Mouse (Mus musculus): ENCODE measurements around the gene Npnt. TPM values are rescaled to one million over a fixed set of nuclear protein-coding genes. Genes with fewer than 3 reads are reported as not detected.

Gene Npnt
- total RNA-seq, 1 experiment from 2014 or later: 0.12 TPM

DNA sequence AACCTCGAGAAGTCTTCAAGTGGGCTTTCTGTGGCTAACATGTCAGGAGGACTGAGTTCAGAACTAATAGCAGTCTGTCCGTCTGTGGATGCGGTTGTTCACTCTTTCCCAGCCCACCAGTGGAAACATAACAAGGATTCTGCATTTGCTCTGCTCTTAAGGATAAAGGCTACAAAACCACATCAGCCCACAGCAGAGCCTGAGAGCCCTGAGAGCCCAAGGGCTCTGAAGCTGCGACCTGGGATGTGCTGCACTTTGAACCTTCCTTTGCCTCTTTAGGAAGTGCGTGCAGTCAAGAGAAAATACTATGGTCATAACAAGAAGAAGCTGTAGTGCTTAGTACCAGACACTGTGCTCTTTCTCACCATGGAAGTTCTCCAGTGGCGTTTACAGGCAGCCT lies 7.3 kb downstream of the Npnt start:
- no peak for ATAC-seq (ENCODE audit: extremely low read depth, insufficient number of reproducible peaks, low FRiP score, poor library complexity, severe bottlenecking)

DNA sequence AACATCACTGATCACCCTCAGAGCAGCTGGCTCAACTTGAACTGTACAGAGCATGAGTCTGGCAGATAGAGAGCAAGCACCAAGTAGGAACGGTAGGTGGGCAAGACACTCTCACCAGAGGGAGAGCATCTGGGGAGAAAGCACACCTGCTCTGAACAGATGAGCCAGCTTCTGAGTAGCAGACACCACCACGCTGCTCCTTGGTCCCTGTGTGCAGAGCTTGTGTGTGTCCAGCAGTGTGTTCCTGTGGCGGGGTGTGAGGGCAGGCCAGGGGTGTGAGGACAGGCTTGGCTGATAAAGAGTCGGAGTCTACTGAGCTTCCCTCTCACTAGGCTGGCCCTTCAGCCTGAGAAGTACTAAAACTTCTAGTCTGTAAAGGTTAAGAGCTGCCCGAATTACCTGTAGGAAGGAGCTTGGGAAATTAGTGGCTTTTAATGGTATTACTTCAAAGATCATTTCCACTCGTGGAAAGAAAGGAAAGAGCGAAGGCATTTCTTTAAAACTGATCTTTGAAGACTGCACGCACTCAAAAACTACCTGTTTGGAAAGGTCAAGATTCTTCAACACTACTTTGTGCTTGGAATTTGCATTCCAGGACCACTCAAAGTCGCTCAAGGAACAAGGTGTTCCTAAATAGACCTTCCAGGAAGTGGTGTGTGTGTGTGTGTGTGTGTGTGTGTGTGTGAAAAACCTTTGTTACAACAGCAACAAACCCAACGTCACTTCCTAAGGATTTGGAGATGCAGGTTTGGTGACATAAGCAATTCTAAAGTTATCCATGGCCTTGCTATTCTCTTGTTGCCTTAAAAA lies 9.7 kb downstream of the Npnt start:
- no peak for ATAC-seq (ENCODE audit: extremely low read depth, insufficient number of reproducible peaks, low FRiP score, poor library complexity, severe bottlenecking)

DNA sequence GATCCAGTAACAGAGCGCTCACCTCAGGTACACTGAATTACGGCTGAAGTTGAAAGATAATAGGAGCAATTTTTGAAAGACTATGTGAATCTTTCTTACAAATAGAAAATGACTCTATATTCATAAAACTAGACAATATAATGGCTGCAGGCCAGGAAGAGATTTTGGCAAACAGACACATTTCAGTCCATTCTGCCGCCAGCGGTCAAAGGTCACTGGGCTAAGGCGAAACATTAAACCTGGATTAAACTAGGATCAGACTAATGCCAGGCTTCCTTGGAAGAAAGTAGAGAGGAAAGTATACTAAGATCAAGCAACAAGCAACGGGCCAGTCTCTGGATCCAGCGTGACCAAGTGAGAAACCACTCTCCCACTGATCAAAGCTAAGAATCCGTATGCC lies 11.1 kb downstream of the Npnt start:
- ATAC-seq (ENCODE audit: extremely low read depth, insufficient number of reproducible peaks, low FRiP score, poor library complexity, severe bottlenecking): no peak

DNA sequence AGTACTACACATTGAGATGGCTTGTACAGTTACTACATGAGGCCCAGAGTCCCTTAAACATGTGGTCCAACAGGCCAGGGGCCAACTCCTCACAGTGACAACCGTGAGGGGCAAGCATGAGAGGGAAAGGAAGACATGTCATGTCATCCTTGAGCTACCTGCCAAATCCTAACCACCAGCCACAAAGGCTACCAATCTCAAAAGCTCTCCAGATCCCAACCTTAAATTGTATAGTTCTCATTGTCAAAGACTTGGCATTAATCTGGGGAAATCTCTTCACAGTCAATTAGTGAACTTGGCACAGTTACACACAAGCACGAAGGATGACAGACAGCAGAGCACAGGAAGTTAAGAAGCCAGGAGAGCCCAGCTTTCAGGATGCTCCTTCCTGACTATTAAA lies 15.4 kb downstream of the Npnt start:
- ATAC-seq (ENCODE audit: extremely low read depth, insufficient number of reproducible peaks, low FRiP score, poor library complexity, severe bottlenecking): no peak

DNA sequence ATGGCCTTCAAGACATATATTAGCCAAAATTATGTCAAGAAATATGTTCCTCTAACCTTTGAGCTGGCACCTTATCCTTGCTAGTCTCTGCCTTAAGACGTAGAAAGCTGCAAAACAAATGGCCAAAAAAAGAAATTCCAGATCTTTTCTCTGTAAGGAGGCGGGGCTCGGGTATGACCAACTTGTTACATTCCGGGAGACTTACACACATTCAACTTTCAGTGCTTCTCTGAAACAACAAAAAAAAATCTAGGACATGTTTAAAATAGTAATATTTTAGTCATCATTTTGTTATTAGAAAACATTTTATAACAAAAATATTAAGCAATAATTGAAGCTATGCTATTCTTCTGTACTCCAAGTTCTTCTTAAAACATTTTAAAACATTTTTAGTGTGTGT lies 18.6 kb downstream of the Npnt start:
- ATAC-seq (ENCODE audit: extremely low read depth, insufficient number of reproducible peaks, low FRiP score, poor library complexity, severe bottlenecking): no peak

DNA sequence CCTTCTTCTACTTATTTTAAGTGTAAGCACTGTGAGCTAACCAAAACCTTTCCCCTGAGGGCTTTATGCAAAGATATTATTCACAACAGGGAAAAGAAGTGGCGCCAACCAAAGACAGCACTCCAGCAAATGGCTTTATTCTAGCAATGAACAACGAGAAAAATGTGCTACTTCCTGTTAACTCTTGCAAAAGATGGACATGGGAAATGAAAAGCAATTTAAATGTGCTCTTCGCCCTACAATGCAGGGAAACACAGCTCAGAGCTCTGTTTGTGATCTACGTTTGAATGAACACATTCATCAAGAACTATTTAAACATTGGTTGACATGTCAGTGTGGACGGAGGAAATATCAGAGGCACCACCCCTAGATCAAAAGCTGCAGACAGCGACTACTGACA lies 20.2 kb downstream of the Npnt start:
- ATAC-seq (ENCODE audit: extremely low read depth, insufficient number of reproducible peaks, low FRiP score, poor library complexity, severe bottlenecking): no peak

DNA sequence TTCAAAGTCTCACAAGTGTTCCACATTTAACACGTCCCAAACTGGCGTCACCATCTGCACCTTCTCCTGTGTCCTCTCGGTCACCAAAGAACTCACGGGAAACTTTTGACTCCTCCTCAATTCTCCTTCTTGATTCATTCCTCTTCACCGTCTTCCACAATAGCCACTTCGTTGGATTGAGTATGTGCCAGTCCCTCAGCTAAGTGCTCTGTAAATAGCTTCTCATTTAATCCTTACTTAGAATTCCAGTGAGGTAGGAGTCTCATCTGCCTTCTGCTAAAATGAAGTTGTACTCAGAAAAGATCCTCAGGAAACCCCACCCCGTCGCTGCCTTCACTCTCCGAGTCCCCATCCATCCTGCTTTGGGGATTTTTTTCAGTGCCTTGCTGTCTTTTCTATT lies 21.9 kb downstream of the Npnt start:
- no peak for ATAC-seq (ENCODE audit: extremely low read depth, insufficient number of reproducible peaks, low FRiP score, poor library complexity, severe bottlenecking)

DNA sequence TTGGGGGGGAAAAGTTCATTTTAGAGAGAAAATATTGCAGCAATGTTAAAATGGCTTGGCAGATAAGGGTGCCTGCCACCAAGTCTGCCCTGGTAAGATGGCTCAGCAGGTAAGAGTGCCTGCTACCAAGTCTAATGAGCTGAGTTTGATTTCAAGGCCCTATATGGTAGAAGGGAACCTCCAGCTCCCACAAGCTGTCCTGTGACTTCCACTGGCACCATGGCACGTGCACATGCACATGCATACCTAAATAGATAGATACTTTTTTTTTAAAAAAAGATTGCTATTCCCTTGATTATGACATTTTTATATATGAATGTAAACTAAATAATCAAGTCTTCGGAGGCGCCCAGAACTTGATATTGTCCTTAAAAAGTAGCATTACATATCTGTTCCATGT lies 30.3 kb downstream of the Npnt start:
- no peak for ATAC-seq (ENCODE audit: extremely low read depth, insufficient number of reproducible peaks, low FRiP score, poor library complexity, severe bottlenecking)

DNA sequence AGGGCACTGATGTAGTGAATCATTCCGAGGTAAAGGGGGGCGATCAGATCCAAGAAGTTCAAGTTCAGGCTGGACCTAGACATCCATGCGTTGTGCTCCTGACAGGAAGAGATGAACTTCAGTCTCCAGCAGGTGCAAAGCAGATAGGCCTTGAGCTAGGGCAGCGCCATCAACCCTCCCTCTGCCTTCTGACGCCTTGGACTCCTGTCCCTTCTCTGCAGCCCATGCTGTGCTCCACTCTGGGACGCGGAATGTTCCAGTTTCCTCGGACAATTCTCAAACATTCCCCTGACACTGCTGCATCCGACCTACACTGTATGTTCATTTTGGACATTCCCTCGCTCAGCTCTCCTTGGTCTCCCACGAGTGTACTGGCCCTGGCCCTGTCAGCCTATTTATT lies 30.9 kb downstream of the Npnt start:
- no peak for ATAC-seq (ENCODE audit: extremely low read depth, insufficient number of reproducible peaks, low FRiP score, poor library complexity, severe bottlenecking)

DNA sequence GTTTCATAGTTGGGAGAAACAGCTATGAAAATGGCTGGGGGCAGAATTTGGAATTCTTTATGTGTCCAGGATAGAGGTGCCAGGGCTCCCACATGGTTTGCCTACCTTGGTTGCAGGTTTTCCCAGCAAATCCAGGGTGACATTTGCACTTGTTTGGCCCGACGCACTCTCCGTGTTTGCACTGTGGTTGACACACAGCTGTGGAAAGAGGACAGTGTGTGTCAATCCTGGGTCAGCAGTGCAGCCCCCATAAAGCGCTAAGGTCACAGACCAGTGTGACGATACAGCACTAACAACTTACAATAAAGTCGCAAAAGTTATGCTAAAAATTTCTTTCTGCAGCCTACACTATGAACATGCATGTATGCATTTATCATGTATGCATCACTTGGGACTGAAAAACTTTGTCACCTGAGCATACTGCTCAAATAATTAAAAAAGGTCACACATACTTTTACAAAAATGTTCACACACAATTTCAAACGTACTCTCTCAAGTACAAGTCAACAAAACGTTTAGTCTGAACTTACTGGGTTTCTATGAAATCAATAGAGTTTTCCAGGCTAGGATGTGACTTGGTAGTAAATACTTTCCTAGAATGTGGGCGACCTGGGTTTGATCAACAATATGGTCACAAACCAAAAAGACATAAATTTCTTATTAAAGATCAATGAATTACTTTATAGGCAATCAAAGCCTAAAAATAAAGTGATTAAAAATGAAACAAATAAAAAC lies 32.6 kb downstream of the Npnt start:
- no peak for ATAC-seq (ENCODE audit: extremely low read depth, insufficient number of reproducible peaks, low FRiP score, poor library complexity, severe bottlenecking)

DNA sequence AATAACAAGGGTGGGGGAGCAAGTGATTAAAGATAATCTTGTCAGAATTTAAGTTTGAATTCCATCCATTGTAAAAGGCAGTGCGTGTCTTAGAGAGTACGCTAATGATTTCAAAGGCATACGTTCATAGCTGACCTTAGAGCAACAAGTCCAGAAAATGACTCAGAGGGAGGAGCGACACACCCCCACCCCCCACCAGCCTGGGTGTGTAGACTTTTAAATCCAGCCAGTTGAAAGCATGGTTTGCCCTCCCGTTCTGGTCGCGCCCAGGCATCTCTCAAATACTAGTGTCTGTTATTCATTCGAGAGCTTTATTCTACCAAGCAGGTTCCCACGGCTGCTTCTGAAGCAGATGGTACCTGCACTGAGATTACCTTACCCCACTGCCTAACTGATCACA lies 34.4 kb downstream of the Npnt start:
- no peak for ATAC-seq (ENCODE audit: extremely low read depth, insufficient number of reproducible peaks, low FRiP score, poor library complexity, severe bottlenecking)

DNA sequence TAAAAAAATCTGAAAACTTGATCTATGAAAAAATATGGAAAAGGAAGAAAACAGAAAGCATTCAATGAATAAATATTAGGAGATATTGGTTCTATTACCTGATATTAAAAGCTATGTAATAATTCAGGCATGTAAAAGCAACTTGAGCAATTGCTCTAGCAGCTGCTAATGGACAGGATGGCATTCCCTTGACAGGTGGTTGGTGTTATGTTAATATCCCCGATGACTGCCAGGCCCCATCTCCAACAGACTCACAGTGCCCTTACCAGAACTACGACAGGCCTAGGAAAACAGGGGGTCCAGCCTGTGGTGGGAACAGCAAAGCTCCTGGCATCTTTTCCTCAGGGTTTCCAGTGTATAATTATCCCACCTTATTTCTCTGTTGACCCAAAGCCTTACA lies 37.7 kb downstream of the Npnt start:
- no peak for ATAC-seq (ENCODE audit: extremely low read depth, insufficient number of reproducible peaks, low FRiP score, poor library complexity, severe bottlenecking)

DNA sequence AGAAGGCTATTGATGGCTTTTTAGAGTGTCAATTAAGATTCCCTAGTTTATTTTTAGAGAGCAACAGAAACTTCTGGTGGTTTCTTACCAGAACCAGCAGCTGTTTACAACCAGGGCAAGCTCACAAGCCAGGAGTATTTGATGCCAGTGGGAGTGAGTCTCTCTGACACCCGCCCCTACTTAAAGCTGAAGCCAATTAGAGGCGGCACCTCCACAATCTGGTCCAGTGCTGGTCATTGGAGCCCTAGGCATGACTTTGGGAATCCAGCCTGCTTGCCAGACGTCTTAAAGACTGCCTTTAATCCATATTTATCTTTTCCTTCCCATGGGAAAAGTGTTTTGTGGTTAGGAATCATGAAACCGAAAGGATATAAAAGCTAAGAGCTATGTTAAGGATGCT lies 38.4 kb downstream of the Npnt start:
- ATAC-seq (ENCODE audit: extremely low read depth, insufficient number of reproducible peaks, low FRiP score, poor library complexity, severe bottlenecking): no peak

DNA sequence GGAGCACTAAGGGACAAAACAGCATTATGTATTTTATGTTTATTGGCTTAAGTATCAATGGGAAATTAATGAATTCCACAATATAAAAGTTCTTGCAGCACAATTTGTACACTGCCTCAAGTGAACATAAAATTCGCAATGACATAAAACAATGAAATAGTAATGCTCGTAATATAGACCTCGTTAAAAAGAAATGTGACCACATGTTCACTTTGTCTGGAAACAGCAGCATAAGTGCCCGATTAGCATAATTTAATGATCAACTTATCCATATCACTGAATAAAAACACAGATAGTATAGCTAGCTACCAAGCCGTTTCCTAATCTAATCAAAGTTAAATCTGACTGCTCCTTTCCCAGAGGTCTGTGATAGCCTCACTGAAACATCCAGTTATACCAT lies 39.4 kb downstream of the Npnt start:
- no peak for ATAC-seq (ENCODE audit: extremely low read depth, insufficient number of reproducible peaks, low FRiP score, poor library complexity, severe bottlenecking)

DNA sequence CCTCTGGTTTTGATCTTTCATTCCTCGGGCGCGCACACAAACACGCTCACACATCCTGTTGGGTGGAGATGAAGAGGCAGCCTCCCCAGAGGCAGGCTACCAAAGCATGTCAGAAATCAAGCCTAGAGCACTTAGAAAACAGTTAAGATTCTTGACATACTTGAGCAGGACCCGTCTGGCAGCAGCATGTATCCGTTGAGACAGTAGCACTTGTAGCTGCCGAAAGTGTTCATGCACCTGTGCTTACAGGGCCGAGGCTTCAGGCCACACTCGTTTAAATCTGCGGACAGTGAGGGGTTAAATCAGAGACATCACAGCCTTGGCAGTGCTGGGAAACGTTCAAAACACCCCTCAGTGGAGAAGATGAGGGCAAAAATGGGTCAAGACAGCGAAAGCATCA lies 40.4 kb downstream of the Npnt start:
- ATAC-seq (ENCODE audit: extremely low read depth, insufficient number of reproducible peaks, low FRiP score, poor library complexity, severe bottlenecking): no peak

DNA sequence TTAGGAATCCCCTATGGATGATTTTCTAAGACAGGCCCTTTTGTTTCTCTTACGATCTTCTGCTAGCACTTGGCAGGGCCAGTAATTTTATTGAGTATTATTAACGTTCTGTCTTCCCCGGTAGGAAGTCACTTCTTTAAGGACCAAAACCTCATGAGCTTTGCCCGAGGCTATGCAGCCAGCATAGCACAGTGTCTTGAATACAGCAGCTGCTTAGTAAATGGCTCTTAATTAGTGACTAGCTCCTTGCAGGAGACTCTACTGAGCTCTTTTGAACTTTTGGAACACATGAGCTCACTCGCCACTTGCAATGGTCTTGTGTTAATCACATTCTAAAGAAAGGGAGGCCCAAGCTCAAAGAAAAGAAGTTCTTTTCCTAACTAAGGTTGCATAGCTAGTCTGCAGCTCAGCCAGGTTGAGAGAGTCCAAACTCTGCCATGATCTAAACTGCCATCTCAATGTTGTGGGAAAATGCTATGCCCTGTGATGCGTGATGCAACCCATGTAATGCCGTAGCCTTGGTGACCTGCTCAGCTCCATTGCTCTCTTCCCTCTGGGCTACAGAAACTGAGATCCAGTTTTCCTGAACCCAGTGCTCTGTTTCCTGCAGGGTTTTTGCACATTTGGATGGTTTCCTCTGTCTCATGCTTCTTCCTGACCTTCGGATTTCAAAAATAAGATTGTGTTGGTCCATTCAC lies 42.4 kb downstream of the Npnt start:
- no peak for ATAC-seq (ENCODE audit: extremely low read depth, insufficient number of reproducible peaks, low FRiP score, poor library complexity, severe bottlenecking)

DNA sequence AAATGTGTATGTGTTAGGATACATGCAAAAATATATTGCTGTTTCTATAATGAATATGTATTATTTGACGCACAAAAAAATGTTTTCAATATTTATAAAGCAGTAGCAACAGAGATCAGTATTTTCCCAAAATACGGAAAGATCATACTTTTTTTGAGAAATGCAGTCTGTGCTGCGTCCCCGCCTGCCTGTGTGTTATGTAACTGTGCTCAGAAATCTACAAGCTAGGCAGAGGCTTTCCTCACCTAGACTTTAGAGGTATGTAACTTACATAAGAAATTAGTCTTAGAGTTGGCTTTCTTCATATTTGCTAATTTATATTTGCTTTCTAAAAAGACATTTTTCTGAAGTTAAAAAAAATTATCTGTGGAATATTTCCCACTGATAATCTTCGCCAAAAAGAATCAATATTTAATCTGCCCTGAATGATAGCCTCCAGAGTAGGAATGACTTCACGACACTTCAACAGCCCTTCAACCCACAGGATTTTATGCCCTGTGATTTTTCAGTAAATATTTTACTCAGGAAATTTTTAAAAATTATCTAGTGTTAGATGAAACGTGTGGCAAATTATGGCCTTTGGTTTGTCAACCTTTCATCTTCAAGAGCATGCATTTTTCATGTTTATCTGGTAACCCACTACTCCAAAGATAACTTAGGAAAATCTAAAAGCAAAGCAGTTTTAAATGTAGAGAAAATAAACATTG lies 44.7 kb downstream of the Npnt start:
- ATAC-seq (ENCODE audit: extremely low read depth, insufficient number of reproducible peaks, low FRiP score, poor library complexity, severe bottlenecking): no peak

DNA sequence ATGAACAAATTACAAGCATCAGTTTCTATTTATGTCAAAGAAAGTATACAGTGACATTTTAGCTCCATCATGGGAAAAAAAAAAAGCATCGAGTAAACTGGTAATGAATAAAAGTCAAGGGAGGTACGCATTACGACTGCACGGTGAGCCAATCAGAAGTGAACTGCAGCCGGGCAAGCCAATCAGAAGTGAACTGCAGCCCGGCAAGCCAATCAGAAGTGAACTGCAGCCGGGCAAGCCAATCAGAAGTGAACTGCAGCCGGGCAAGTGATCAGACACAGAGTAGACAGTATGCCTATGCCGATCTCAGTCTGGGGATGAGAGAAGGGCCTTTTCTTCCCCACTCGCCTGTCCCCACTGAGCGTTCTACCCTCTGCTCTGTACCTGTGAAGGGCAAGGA lies 46.7 kb downstream of the Npnt start:
- no peak for ATAC-seq (ENCODE audit: extremely low read depth, insufficient number of reproducible peaks, low FRiP score, poor library complexity, severe bottlenecking)

DNA sequence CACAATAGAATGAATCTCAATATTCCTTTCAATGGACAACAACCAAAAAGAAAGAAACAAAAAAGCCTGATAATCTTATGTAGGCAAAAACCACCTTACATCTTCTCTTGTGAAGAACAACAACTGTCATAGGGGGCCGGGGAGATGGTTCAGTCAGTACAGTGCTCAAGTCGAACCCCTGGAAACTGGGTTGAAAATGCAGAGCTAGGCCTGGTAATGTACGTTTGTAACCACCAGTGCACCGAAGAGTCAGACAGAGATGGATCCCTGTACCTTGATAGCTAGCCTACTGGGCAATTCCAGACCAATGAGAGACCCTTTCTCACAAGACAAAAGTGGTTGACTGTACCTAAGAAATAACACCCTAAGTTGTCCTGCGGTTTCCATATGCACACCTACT lies 47.2 kb downstream of the Npnt start:
- no peak for ATAC-seq (ENCODE audit: extremely low read depth, insufficient number of reproducible peaks, low FRiP score, poor library complexity, severe bottlenecking)

DNA sequence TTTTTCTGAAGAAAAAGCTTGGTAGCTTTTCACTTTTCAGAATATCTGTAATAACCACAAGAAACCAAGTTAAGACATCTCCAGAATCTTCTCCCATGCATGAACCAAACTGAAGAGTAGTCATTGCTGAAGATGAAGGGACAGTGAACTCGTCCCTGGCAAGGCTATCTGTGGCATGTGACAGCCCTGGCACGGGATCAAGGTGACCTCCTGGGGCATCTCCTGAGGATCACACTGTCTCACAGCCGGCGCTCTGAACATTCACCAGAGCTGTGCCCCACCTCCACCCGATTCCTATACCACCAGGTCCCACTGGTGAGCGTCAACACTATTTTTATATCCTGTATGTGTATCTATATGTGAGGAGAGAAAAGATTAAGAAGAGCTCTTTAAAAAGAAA lies 47.9 kb downstream of the Npnt start:
- no peak for ATAC-seq (ENCODE audit: extremely low read depth, insufficient number of reproducible peaks, low FRiP score, poor library complexity, severe bottlenecking)
